Mouse (Mus musculus) mouse embryonic stem cell (cell line): Measurements from ENCODE around the gene Snrpd2.
"Not testable (repeated sequence)": the region's sequence is repeated elsewhere in the genome, so short reads cannot be mapped to it uniquely, and the experiment has no call there.

Experiments
- in situ Hi-C, 2 experiments: fragments of 300-500 bp; cut with MboI; formaldehyde crosslinking; loops; 1 replicate in 1 of 2; 3 replicates in 1 of 2; pipeline ENCODE4 v1.14.3; 2019 to 2020; ENCODE audit warnings: low sequenced_read_pairs in 2 of 2, low pct_unique_long_range_greater_than_20kb in 1 of 2, mixed read lengths in 1 of 2; ENCODE audit not compliant: unreplicated experiment in 1 of 2

The Snrpd2 gene

DNA sequence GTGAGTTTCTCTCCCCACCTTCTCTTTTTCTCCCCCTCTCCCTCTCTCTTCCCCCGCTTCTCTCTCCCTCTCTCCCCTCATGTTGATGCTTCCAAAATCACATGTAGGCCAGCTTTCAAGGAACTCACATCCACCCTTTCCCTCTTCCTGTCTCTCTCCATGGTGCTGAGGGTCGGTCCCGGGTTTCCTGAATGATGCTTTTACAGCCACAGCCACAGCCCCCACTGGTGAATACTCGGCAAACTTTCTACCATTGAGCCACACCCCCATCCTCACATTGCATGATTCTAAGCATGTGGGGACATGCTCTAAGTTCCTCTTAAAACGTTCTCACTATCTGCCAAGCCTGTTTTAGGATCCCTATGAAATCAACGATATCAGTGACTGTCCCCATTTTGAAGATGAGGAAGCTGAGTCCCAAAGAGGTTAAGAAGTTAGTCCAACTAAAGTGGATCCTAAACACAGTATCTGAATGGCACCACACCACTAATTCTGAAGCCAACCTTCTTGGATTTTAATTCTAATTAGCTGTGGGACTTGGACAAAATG is 2.0 kb upstream of the Snrpd2 start:
- in situ Hi-C loops, result no loop called here

GRCm38 (mm10) chr7:19148180-19148874 is 1.2 kb upstream of the Snrpd2 start:
- in situ Hi-C loops, result no loop called here

GRCm38 (mm10) chr7:19148875-19149541 is 514 bp upstream of the Snrpd2 start, which contains the start of gene Qpctl:
Gene Qpctl, minus strand, starts transcription at chr7:19149291.
- in situ Hi-C loops, result no loop called here

DNA sequence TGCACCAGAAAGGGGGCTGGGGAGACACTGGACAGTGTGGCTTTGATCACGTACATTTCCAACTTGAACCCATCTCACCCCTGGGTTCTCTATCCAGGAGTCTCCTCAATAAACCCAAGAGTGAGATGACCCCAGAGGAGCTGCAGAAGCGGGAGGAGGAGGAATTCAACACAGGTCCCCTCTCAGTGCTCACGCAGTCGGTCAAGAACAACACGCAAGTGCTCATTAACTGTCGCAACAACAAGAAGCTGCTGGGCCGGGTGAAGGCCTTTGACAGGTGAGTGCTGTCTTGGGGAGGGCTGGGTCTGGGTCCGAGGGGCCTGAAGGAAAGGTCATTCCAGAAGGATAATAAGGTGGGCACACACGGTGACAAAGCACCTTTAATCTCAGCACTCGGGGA is 1.6 kb downstream of the Snrpd2 start:
- in situ Hi-C loops, result not testable (repeated sequence)

DNA sequence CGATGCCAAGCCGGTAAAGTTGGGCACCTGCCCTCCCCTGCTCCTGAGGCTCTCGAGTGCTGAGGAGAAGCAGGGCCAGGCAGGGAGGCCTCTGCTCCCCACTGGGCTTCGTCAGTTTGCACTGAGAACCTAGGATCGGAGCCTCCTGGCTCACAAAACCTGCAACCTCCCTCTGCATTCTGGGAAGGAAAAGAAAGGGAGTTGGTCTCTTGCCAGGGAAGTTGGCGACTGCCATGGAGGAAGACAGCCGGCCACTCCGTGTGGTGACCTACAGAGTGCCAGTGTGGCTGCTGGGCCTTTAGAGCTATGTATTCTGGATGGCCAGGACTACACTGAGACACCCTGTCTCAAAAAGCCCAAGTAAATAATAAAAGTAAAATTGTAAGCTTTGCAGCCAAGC is 5.3 kb downstream of the Snrpd2 start:
- in situ Hi-C loops, result no loop called here

DNA sequence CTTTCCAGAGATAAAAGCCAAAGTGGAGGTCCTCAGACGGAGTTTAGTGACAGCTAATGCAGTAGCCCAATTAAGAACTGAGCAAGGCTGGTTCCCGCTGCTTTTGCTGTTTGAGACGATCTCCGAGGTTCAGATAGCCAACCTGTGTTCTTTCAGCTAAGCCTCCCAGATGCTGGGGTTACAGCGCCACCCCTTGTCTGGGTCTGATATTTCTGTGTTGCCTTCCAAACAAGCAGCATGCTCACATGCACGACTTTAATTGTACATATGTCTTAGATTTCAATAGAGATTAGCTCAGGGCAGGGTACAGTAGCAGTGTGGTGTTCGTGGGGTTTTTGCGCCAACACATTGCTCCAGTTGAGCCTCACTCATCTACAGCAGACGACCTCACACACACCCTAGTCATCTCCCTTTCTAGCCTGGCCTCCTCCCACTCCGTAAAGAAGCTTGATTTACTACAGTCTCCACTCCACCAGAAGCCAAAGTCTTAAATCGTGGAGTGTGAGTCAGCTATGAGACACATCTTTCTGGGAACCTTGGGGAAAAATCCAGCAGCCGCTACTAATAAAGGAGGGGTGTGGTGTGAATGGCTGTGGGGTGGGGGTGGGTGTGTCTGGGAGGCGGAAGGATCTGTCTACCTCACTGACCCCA is 6.4 kb downstream of the Snrpd2 start:
- in situ Hi-C loops, result no loop called here

- in situ Hi-C loops, result no loop called here
Observed at GRCm38 (mm10) chr7:19157160-19157800, 7.8 kb downstream of the Snrpd2 start.

GRCm38 (mm10) chr7:19158601-19159000 is 9.1 kb downstream of the Snrpd2 start:
- in situ Hi-C loops, result no loop called here

- in situ Hi-C loops, result no loop called here
Observed at GRCm38 (mm10) chr7:19159411-19159810, 9.9 kb downstream of the Snrpd2 start.

DNA sequence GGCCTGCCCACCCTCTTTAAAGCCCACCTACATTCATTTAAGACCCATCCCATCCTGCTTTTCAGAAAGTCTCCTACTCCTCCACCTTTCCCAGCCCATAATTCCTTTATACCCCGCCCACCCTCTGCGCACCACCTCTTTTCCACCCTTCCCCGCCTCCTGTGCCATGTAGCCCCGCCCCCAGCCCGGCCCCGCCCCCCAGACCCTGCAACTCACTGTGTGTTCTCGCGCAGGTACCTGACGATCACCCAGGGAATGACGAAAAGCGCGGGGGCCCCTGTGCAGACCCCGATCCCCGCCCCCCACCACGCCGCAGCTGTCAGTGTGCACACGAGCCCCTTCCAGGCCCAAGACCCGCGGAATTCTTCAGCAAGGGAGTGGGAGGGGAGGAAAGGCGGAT is 10.6 kb downstream of the Snrpd2 start:
- in situ Hi-C loops, result no loop called here

DNA sequence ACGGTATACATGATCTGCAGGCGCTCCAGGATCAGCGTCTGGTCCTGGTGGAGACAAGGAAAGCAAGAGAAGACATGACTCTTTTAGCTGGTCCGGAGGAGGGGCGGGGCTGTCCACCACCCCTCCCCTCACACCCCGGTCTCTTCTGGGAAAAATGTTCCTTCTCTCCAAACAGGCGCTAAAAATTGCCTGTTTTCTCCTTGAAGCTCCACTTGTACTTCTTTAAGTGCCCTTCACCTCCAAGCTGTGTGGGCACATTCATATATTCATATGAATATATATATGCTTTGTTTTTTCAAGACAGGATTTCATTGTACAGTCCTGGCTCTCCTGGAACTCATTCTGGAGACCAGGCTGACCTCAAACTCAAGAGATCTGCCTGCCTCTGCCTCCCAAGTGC is 13.4 kb downstream of the Snrpd2 start:
- in situ Hi-C loops, result no loop called here

GRCm38 (mm10) chr7:19163752-19164151 is 14.2 kb downstream of the Snrpd2 start:
- in situ Hi-C loops, result no loop called here

- in situ Hi-C loops, result no loop called here
Observed at GRCm38 (mm10) chr7:19164189-19164588, 14.7 kb downstream of the Snrpd2 start.

- in situ Hi-C loops, result no loop called here
Observed at GRCm38 (mm10) chr7:19164978-19165377, 15.5 kb downstream of the Snrpd2 start.

- in situ Hi-C loops, result no loop called here
Observed at GRCm38 (mm10) chr7:19165656-19166423, 16.3 kb downstream of the Snrpd2 start, which contains the start of gene Gipr. Gene Gipr, minus strand, starts transcription at chr7:19166127.

DNA sequence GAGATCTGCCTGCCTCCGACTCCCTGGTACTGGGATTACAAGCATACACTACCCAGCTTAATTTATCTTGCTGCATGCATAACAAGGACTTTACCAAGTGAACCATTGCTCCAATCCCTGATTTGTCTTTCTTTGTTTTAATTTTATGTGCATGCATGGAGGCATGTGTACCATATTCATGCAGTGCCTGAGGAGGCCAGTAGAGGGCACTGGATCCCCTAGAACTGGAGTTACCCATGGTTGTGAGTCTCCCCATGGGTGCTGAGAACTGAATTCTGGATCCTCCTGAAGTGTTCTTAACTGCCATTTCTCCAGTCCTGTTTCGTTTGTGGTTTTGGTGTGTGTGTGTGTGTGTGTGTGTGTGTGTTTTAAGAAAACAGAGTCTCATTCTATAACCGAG is 17.5 kb downstream of the Snrpd2 start:
- in situ Hi-C loops, result no loop called here

DNA sequence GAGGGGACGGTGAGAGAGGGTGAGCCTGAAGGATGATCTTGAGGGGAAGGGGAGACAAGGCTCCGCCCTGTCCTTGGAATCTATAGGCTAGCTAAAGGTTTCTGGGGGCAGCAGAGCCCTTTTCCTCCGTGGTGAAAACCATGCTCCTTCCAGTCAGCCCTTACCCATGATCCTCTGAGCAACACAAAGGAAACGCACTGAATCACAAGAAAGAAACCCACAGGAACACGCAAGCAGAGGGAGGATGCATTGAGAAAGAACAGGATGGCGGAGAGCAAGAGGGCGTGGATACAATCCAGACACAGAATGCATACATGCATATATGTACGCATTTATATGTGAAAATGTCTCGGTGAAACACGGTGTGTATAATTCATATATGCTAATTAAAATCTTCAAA is 20.0 kb downstream of the Snrpd2 start:
- in situ Hi-C loops, result no loop called here

DNA sequence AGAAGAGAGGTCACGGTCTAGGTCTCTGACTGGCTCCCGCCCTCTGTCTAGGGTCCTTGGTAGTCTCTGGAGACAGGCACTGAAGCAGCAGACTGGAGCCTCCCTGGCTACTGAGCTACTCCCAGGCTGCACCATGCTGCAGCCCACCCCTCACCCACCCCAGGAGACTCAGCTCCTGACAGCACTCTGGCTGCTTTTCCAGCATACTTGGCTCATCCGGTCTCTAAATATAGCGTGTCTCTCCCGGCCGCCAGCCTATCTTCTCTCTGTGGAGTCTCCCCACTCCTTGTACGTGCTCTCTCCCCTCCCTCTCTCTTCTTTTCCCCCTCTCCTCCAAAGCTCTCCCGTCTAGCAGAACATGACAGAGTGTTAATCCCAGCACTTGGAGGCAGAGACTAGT is 20.6 kb downstream of the Snrpd2 start:
- in situ Hi-C loops, result no loop called here
